Mouse (Mus musculus) forebrain, embryonic 13.5 days (tissue): ENCODE measurements around the gene Farp1. TPM values are rescaled to one million over a fixed set of nuclear protein-coding genes. Genes with fewer than 3 reads are reported as not detected.
A peak's percentile ranks its signal among the peaks of the same experiment; 100 is the strongest.

Experiments used
- ATAC-seq: fragments of 200-750 bp; cut with Nextera tagmentation; 2 replicates; pipeline ENCODE4 v1.8.0; 2017
- H3K27ac ChIP-seq: fragments of 300-500 bp; sonication (generic); 2 replicates; pipeline ENCODE4 v1.5.1; 2015; ENCODE audit warnings: inconsistent platforms, mild to moderate bottlenecking, moderate library complexity
- H3K27me3 ChIP-seq: fragments of 300-500 bp; sonication (generic); 2 replicates; pipeline ENCODE4 v1.6.1; 2015; ENCODE audit warnings: mild to moderate bottlenecking, inconsistent platforms
- H3K36me3 ChIP-seq: fragments of 300-500 bp; sonication (generic); 2 replicates; pipeline ENCODE4 v1.6.1; 2015; ENCODE audit warnings: mild to moderate bottlenecking, inconsistent platforms; ENCODE audit not compliant: poor library complexity, severe bottlenecking
- H3K4me1 ChIP-seq: fragments of 300-500 bp; sonication (generic); 2 replicates; pipeline ENCODE4 v1.6.1; 2015; ENCODE audit warnings: inconsistent platforms
- H3K4me2 ChIP-seq: fragments of 300-500 bp; sonication (generic); 2 replicates; pipeline ENCODE4 v1.6.1; 2015; ENCODE audit warnings: inconsistent platforms, mild to moderate bottlenecking, moderate library complexity
- H3K4me3 ChIP-seq: fragments of 300-500 bp; sonication (generic); 2 replicates; pipeline ENCODE4 v1.5.1; 2015; ENCODE audit warnings: mild to moderate bottlenecking, inconsistent platforms
- H3K9ac ChIP-seq: fragments of 300-500 bp; sonication (generic); 2 replicates; pipeline ENCODE4 v1.6.1; 2015; ENCODE audit warnings: mild to moderate bottlenecking, inconsistent platforms
- H3K9me3 ChIP-seq: fragments of 300-500 bp; sonication (generic); replicated peaks from 2 replicates; pipeline ENCODE4 v1.6.1; 2016; ENCODE audit warnings: inconsistent platforms
- WGBS: fragments of 180-500 bp; shearing (Covaris S2); methylation state at CpG from one replicate; pipeline ENCODE4 v1.1.7; 2015; 5-methylcytosine and 5-hydroxymethylcytosine counted together
- polyA plus RNA-seq: library from polyadenylated mRNA; unstranded; fragments of >200 nt; fragmentation: Nextera tagmentation; extraction: Ambion mirVana; gene quantifications from 2 replicates; pipeline ENCODE4 v1.2.1, GENCODE M21; 2015

The Farp1 gene
- polyA plus RNA-seq, 1 experiment from 2014 or later, result 15.9 TPM

- H3K4me3 ChIP-seq, result no peak overlapping the region
- H3K27ac ChIP-seq, result no peak overlapping the region
- no peak overlapping the region for H3K4me2 ChIP-seq
- no peaks in the 10 kb centered on the region for H3K9me3 ChIP-seq
- H3K36me3 ChIP-seq, result peaks cover 39% of the 10 kb centered on the region
- H3K4me1 ChIP-seq, result no peaks in the 10 kb centered on the region
- H3K9ac ChIP-seq, result no peak overlapping the region
- 83% methylated on average over 5 of the region's 5 CpGs for WGBS
- no peaks in the 10 kb centered on the region for H3K27me3 ChIP-seq
- no peak for ATAC-seq
Observed at GRCm38 (mm10) chr14:121261229-121261879, 226.4 kb downstream of the Farp1 start.

- ATAC-seq, result no peak
- Histone ChIP-seq H3K4me2 (no peak overlapping the region), H3K9ac (no peak overlapping the region), H3K27me3 (no peaks in the 10 kb centered on the region), H3K27ac (no peak overlapping the region; the same call in 1 of the 2 replicates), H3K36me3 (peaks cover 35% of the 10 kb centered on the region), H3K9me3 (no peaks in the 10 kb centered on the region), H3K4me1 (no peaks in the 10 kb centered on the region), H3K4me3 (no peak overlapping the region)
- 74% methylated on average over 4 of the region's 4 CpGs for WGBS
Observed at GRCm38 (mm10) chr14:121262606-121263005, 227.6 kb downstream of the Farp1 start.

GRCm38 (mm10) chr14:121263912-121264311, 228.9 kb downstream of the Farp1 start:
- Histone ChIP-seq H3K9ac (no peak overlapping the region), H3K4me3 (no peak overlapping the region), H3K27me3 (no peaks in the 10 kb centered on the region), H3K4me1 (no peaks in the 10 kb centered on the region), H3K27ac (no peak overlapping the region), H3K36me3 (peaks cover 32% of the 10 kb centered on the region), H3K4me2 (no peak overlapping the region), H3K9me3 (no peaks in the 10 kb centered on the region)
- ATAC-seq, result no peak
- WGBS, result 86% methylated on average over 2 of the region's 2 CpGs

GRCm38 (mm10) chr14:121264453-121264852, 229.5 kb downstream of the Farp1 start:
- Histone ChIP-seq H3K27ac (no peak overlapping the region), H3K4me2 (no peak overlapping the region), H3K9me3 (no peaks in the 10 kb centered on the region), H3K36me3 (peaks cover 32% of the 10 kb centered on the region), H3K4me3 (no peak overlapping the region), H3K27me3 (no peaks in the 10 kb centered on the region), H3K9ac (no peak overlapping the region), H3K4me1 (no peaks in the 10 kb centered on the region)
- no peak for ATAC-seq
- WGBS, result 83% methylated on average over 6 of the region's 6 CpGs

- no peak for ATAC-seq
- no peak overlapping the region for H3K4me3 ChIP-seq
- H3K27ac ChIP-seq, result no peak overlapping the region
- WGBS, result 88% methylated on average over 8 of the region's 8 CpGs
- no peak overlapping the region for H3K4me2 ChIP-seq
- no peaks in the 10 kb centered on the region for H3K9me3 ChIP-seq
- H3K9ac ChIP-seq, result no peak overlapping the region
- no peaks in the 10 kb centered on the region for H3K27me3 ChIP-seq
- no peaks in the 10 kb centered on the region for H3K4me1 ChIP-seq
- H3K36me3 ChIP-seq, result peaks cover 45% of the 10 kb centered on the region
Observed at GRCm38 (mm10) chr14:121267801-121268200, 232.8 kb downstream of the Farp1 start.

GRCm38 (mm10) chr14:121270490-121270889, 235.5 kb downstream of the Farp1 start:
- Histone ChIP-seq H3K9me3 (no peaks in the 10 kb centered on the region), H3K4me3 (no peak overlapping the region), H3K27me3 (no peaks in the 10 kb centered on the region), H3K9ac (no peak overlapping the region), H3K27ac (no peak overlapping the region), H3K4me2 (no peak overlapping the region), H3K36me3 (peaks cover 66% of the 10 kb centered on the region), H3K4me1 (no peaks in the 10 kb centered on the region)
- 83% methylated on average over 6 of the region's 6 CpGs for WGBS
- ATAC-seq, result no peak

- 80% methylated on average over 12 of the region's 12 CpGs for WGBS
- H3K9ac ChIP-seq, result no peak overlapping the region
- no peak overlapping the region for H3K4me2 ChIP-seq
- H3K4me3 ChIP-seq, result no peak overlapping the region
- H3K27ac ChIP-seq, result no peak overlapping the region
- no peaks in the 10 kb centered on the region for H3K9me3 ChIP-seq
- H3K36me3 ChIP-seq, result peaks cover 84% of the 10 kb centered on the region
- no peaks in the 10 kb centered on the region for H3K4me1 ChIP-seq
- no peaks in the 10 kb centered on the region for H3K27me3 ChIP-seq
- no peak for ATAC-seq
Observed at GRCm38 (mm10) chr14:121274985-121275384, 240.0 kb downstream of the Farp1 start.

GRCm38 (mm10) chr14:121276016-121276415, 241.0 kb downstream of the Farp1 start:
- H3K4me1 ChIP-seq, result no peaks in the 10 kb centered on the region
- H3K27ac ChIP-seq, result no peak overlapping the region; the same call in 1 of the 2 replicates
- 92% methylated on average over 10 of the region's 10 CpGs for WGBS
- H3K4me2 ChIP-seq, result no peak overlapping the region
- peaks cover 84% of the 10 kb centered on the region for H3K36me3 ChIP-seq
- H3K4me3 ChIP-seq, result no peak overlapping the region
- no peak overlapping the region for H3K9ac ChIP-seq
- no peaks in the 10 kb centered on the region for H3K27me3 ChIP-seq
- no peaks in the 10 kb centered on the region for H3K9me3 ChIP-seq
- no peak for ATAC-seq

GRCm38 (mm10) chr14:121279106-121279505, 244.1 kb downstream of the Farp1 start:
- Histone ChIP-seq H3K4me3 (no peak overlapping the region), H3K36me3 (peaks cover 84% of the 10 kb centered on the region), H3K9me3 (no peaks in the 10 kb centered on the region), H3K9ac (no peak overlapping the region), H3K4me1 (no peaks in the 10 kb centered on the region), H3K4me2 (no peak overlapping the region), H3K27me3 (no peaks in the 10 kb centered on the region), H3K27ac (no peak overlapping the region)
- WGBS, result 36% methylated on average over 6 of the region's 6 CpGs
- ATAC-seq, result peak; percentile 83

GRCm38 (mm10) chr14:121280601-121281335, 245.8 kb downstream of the Farp1 start:
- no peaks in the 10 kb centered on the region for H3K27me3 ChIP-seq
- no peaks in the 10 kb centered on the region for H3K9me3 ChIP-seq
- H3K9ac ChIP-seq, result no peak overlapping the region
- WGBS, result 87% methylated on average over 16 of the region's 16 CpGs
- H3K4me3 ChIP-seq, result no peak overlapping the region
- H3K4me1 ChIP-seq, result no peaks in the 10 kb centered on the region
- peaks cover 77% of the 10 kb centered on the region for H3K36me3 ChIP-seq
- H3K4me2 ChIP-seq, result no peak overlapping the region
- no peak for ATAC-seq
- no peak overlapping the region for H3K27ac ChIP-seq

- Histone ChIP-seq H3K9me3 (no peaks in the 10 kb centered on the region), H3K4me2 (no peak overlapping the region), H3K9ac (no peak overlapping the region), H3K27me3 (no peaks in the 10 kb centered on the region), H3K4me1 (no peaks in the 10 kb centered on the region), H3K4me3 (no peak overlapping the region), H3K36me3 (peaks cover 77% of the 10 kb centered on the region), H3K27ac (no peak overlapping the region)
- ATAC-seq, result no peak
Observed at GRCm38 (mm10) chr14:121281336-121281710, 246.3 kb downstream of the Farp1 start.

- no peaks in the 10 kb centered on the region for H3K4me1 ChIP-seq
- H3K9ac ChIP-seq, result no peak overlapping the region
- no peak overlapping the region for H3K4me3 ChIP-seq
- no peak for ATAC-seq
- no peaks in the 10 kb centered on the region for H3K9me3 ChIP-seq
- 95% methylated on average over 14 of the region's 14 CpGs for WGBS
- no peak overlapping the region for H3K27ac ChIP-seq
- H3K27me3 ChIP-seq, result no peaks in the 10 kb centered on the region
- peaks cover 76% of the 10 kb centered on the region for H3K36me3 ChIP-seq
- H3K4me2 ChIP-seq, result no peak overlapping the region
Observed at GRCm38 (mm10) chr14:121285379-121286120, 250.6 kb downstream of the Farp1 start.
